Mouse (Mus musculus) brown adipose tissue, adult 24 weeks (tissue): ENCODE results near the gene Vmn1r85. TPM values are rescaled to one million over a fixed set of nuclear protein-coding genes. Genes with fewer than 3 reads are reported as not detected.

ENCODE experiments used
- H3K27ac ChIP-seq: fragments of 200-500 bp; replicated peaks from 2 replicates; pipeline ENCODE4 v1.5.1; 2012; ENCODE audit warnings: low read depth, mild to moderate bottlenecking, low read length
- H3K4me1 ChIP-seq: fragments of 200-500 bp; 2 replicates; pipeline ENCODE4 v1.6.1; 2012; ENCODE audit warnings: low read length, mixed read lengths; ENCODE audit not compliant: control insufficient read depth, insufficient read depth, insufficient read length
- H3K4me3 ChIP-seq: fragments of 200-500 bp; 2 replicates; pipeline ENCODE4 v1.5.1; 2012; ENCODE audit warnings: low read depth, mild to moderate bottlenecking, low read length, moderate library complexity; ENCODE audit not compliant: insufficient read depth
- polyA plus RNA-seq: library from polyadenylated mRNA; stranded (reverse); fragments of >200 nt; gene quantifications from 2 replicates; pipeline ENCODE4 v1.2.4, GENCODE M21; 2012; ENCODE audit not compliant: missing spikeins, insufficient read depth, insufficient read length

Vmn1r85 gene
- polyA plus RNA-seq, 1 experiment, result 0.16 TPM

- Histone ChIP-seq H3K4me3 (0 out of 2 replicates have a peak overlapping the region, but pooled peaks have one; percentile 27), H3K4me1 (no peaks in the 10 kb centered on the region), H3K27ac (no peak overlapping the region)
These were observed 50.7 kb downstream of the Vmn1r85 start for GRCm38 (mm10) chr7:13044254-13044625.

- Histone ChIP-seq H3K27ac (no peak overlapping the region), H3K4me1 (no peaks in the 10 kb centered on the region; the same call in 1 of the 2 replicates), H3K4me3 (peak overlapping the region; percentile 27; the same call in 1 of the 2 replicates)
These were observed 51.3 kb downstream of the Vmn1r85 start for GRCm38 (mm10) chr7:13043445-13044253.

GRCm38 (mm10) chr7:13043120-13043444, 51.9 kb downstream of the Vmn1r85 start:
- Histone ChIP-seq H3K27ac (no peak overlapping the region), H3K4me3 (no peak overlapping the region), H3K4me1 (no peaks in the 10 kb centered on the region; the same call in 1 of the 2 replicates)

GRCm38 (mm10) chr7:13042511-13042910, 52.5 kb downstream of the Vmn1r85 start:
- Histone ChIP-seq H3K27ac (no peak overlapping the region), H3K4me3 (no peak overlapping the region), H3K4me1 (no peaks in the 10 kb centered on the region; the same call in 1 of the 2 replicates)

- Histone ChIP-seq H3K4me3 (no peak overlapping the region), H3K27ac (no peak overlapping the region), H3K4me1 (no peaks in the 10 kb centered on the region; the same call in none of the 2 replicates)
These were observed 53.7 kb downstream of the Vmn1r85 start for GRCm38 (mm10) chr7:13041256-13041655.

- no peaks in the 10 kb centered on the region; the same call in none of the 2 replicates for H3K4me1 ChIP-seq
- peak overlapping the region; percentile 93 for H3K4me3 ChIP-seq
- no peak overlapping the region for H3K27ac ChIP-seq
These were observed 55.8 kb downstream of the Vmn1r85 start for GRCm38 (mm10) chr7:13039181-13039580.

- H3K27ac ChIP-seq, result peak overlapping the region; percentile 96
- peak overlapping the region; percentile 93 for H3K4me3 ChIP-seq
- H3K4me1 ChIP-seq, result no peaks in the 10 kb centered on the region; the same call in none of the 2 replicates
These were observed 56.3 kb downstream of the Vmn1r85 start for GRCm38 (mm10) chr7:13038621-13039169.

GRCm38 (mm10) chr7:13037901-13038555, 56.9 kb downstream of the Vmn1r85 start, which contains the start of gene Ube2m:
Ube2m (minus strand) TSS chr7:13038275.
- no peaks in the 10 kb centered on the region; the same call in none of the 2 replicates for H3K4me1 ChIP-seq
- H3K4me3 ChIP-seq, result peak within 1 kb of the TSS; percentile 98
- H3K27ac ChIP-seq, result peak within 1 kb of the TSS; percentile 96

GRCm38 (mm10) chr7:13037366-13037765, 57.6 kb downstream of the Vmn1r85 start:
- no peaks in the 10 kb centered on the region; the same call in none of the 2 replicates for H3K4me1 ChIP-seq
- H3K4me3 ChIP-seq, result peak overlapping the region; percentile 98
- H3K27ac ChIP-seq, result peak overlapping the region; percentile 92

GRCm38 (mm10) chr7:13036806-13037205, 58.2 kb downstream of the Vmn1r85 start:
- no peaks in the 10 kb centered on the region; the same call in none of the 2 replicates for H3K4me1 ChIP-seq
- H3K27ac ChIP-seq, result peak overlapping the region; percentile 92
- peak overlapping the region; percentile 98 for H3K4me3 ChIP-seq

GRCm38 (mm10) chr7:13035211-13035855, 59.6 kb downstream of the Vmn1r85 start:
- no peak overlapping the region for H3K27ac ChIP-seq
- H3K4me1 ChIP-seq, result no peaks in the 10 kb centered on the region; the same call in none of the 2 replicates
- peak overlapping the region; percentile 68 for H3K4me3 ChIP-seq

GRCm38 (mm10) chr7:13034148-13034977, 60.6 kb downstream of the Vmn1r85 start, which contains the start of gene Chmp2a:
Chmp2a (minus strand) TSS chr7:13034807.
- Histone ChIP-seq H3K27ac (peak within 1 kb of the TSS; percentile 85), H3K4me3 (peak within 1 kb of the TSS; percentile 68), H3K4me1 (no peaks in the 10 kb centered on the region; the same call in none of the 2 replicates)

GRCm38 (mm10) chr7:13033451-13034147, 61.4 kb downstream of the Vmn1r85 start:
- Histone ChIP-seq H3K27ac (peak overlapping the region; percentile 85), H3K4me1 (no peaks in the 10 kb centered on the region; the same call in 1 of the 2 replicates), H3K4me3 (peak overlapping the region; percentile 68)
